Mouse (Mus musculus): ENCODE results near the gene Atp9a. TPM values are rescaled to one million over a fixed set of nuclear protein-coding genes. Genes with fewer than 3 reads are reported as not detected.
A peak's percentile ranks its signal among the peaks of the same experiment; 100 is the strongest.

Gene Atp9a
- polyA plus RNA-seq, 1 experiment: 32.4 TPM

DNA sequence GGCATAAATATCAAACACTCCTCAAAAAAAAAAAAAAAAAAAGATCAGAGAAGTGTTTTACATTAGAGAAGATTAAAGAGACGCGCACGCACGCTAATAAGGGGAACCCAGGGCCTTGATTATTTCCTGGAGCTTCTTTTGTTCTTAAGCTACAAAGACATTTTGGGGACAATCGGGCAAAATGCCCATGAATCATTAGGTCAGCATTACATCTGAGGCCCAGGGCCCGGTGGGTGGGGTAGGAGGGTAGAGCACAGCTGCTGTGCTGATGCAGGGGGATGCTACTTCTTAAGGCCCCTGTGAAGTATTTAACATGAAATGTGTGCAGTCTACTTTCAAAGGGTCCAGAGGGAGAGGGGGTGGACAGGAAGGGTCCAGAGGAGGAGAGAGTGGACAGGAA lies 97.4 kb downstream of the Atp9a start:
- DNase-seq (ENCODE audit: low spot score): no peak

DNA sequence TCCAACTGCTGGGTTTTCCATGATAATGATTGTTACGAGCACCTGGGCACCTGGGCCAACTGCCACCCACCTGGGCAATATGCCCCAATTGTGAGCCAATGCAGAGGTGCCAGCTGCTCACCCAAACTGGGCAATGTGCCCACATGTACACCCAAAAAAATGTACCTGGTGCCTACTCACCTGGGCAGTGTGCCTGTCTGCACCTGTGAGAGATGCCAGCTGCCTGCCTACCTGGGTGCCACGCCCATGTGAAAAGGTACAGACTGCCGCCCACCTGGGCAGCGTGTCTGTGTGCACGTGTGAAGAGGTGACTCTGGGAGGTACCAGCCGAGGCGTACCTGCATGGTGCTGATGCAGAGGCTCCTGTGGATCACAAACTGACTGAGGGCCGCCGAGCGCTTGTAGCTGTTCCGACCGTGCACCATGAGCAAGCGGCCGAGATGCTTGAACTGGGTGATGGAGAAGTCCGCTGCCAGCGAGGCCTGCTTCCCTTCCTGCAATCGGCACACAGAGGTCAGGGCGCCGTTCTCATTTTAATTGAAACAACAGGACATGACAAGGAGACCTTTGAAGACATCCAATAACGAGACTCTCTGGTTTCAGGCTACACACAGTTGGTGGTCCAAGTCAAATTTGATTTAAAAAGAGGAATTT lies 98.6 kb downstream of the Atp9a start:
- DNase-seq (ENCODE audit: low spot score): no peak

DNA sequence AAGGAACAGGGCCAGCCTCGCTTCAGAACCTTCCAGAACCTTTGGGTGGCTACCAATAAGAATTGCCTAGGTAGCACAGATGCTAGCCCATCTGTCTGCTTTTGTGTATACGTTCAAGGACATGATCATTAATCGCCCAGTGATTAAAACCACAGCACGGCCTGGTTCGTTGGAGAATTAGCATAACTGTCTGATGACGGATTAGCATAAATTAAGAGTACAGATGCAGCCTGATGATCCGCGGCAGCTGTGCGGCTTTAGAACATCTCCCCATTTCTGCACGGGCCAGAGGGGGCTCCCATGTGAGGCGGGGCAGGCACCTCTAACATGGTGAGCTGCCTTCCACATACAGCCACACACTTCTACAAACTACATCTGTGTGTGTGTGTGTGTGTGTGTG lies 100.0 kb downstream of the Atp9a start:
- DNase-seq (ENCODE audit: low spot score): no peak

DNA sequence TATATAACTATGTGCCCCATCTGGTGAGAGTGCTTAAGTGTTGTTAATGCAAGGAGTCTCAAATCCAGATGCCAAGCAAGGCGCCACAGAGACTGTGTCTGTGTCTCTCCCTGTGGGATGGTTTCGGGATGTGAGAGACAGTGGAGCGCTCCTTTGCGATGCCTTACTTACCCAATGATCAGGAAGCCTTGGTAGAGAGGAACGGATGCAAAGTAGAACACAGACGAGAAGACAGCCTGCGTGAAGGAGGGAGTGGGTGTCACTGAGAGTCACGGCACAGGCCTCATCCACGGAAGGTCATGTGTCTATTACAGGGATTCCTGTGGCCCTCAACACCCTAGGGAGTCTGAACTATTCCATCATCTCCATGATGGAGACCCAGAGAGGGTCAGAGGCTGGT lies 101.7 kb downstream of the Atp9a start:
- DNase-seq (ENCODE audit: low spot score): no peak

- DNase-seq (ENCODE audit: low spot score): no peak
Measured at GRCm38 (mm10) chr2:168634881-168635280, 107.3 kb downstream of the Atp9a start.

- DNase-seq (ENCODE audit: low spot score): no peak
Measured at GRCm38 (mm10) chr2:168633301-168633816, 108.8 kb downstream of the Atp9a start.

GRCm38 (mm10) chr2:168632543-168632942 lies 109.7 kb downstream of the Atp9a start:
- no peak for DNase-seq (ENCODE audit: low spot score)

GRCm38 (mm10) chr2:168628787-168629186 lies 113.4 kb downstream of the Atp9a start:
- peak; percentile 74 for DNase-seq (ENCODE audit: low spot score)

DNA sequence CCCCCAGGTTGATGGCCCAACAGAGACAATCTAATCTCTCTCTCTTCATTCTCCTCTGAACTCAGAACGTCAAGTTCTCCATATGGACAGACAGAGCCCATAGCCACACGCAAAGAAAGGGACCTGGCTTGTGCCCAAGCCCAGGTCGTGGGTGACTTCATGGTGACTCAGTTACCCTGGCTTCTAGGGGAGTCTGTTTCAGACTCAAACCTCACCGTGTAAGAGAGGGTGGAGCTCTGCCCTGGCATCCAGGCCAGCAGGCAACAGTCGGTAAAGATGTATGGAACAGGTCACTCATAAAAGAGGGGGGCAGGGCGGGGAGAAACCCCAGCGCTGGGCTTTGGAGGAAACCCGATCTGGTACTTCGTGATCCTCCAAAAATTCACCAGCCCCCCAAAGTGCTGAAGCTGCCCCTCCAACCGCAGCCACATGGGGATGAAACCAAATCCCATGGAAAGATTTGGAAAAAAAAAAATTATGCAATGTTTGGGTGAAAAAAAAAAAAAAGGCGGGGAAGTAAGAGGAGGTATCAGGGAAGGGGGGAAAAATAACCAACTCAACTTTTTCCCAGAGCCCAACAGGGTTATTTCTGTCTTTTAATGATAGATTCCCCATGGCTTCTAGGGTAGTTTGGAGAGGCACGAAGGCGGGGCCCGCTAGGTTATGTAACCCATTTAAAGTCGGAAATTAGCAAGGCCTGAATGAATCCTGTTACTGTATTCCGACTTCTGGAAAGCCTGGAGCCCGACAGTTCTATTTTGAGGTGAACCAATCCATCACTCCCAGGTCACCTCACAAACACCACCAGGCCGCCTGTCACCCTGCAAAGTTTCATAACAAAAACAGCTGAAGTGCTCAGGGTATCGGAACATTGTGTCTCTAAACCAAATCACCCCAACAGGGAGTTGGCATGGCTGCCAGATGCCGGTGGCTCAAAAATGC lies 114.1 kb downstream of the Atp9a start:
- no peak for DNase-seq (ENCODE audit: low spot score)

GRCm38 (mm10) chr2:168626385-168626784 lies 115.8 kb downstream of the Atp9a start:
- DNase-seq (ENCODE audit: low spot score): no peak

GRCm38 (mm10) chr2:168625091-168625490 lies 117.1 kb downstream of the Atp9a start:
- no peak for DNase-seq (ENCODE audit: low spot score)

DNA sequence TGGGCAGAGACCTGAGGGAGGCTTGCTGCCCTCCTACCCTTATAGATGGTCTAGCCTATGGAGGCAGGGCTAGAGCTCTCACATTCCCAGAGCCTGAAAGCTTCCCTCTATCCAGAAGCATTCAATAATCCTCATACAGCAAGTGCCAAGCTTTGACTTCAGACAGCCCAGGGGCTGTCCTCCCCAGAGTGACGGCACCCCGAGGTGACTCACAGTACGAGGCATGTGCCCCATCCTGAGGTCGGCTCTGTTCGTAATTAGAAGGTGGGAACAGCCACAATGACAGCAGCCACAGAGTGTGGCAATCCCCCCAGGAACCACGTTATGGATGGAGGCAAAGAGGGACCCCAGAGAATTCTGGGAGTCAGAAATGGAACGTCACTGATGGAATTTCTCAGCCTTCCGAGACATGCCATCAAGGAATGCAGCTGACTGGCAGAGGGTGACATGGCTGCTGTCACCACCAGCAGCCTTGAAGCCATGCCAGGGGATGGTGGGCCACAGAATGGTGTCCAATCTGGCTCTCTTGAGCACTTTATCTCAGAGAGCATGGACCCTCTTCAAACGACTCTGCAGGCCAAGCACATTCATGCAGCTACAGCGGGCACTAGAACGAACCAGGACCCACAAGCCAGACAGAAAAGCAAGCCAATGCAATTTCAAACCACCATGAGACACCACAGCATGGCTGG lies 121.0 kb downstream of the Atp9a start:
- DNase-seq (ENCODE audit: low spot score): no peak

DNA sequence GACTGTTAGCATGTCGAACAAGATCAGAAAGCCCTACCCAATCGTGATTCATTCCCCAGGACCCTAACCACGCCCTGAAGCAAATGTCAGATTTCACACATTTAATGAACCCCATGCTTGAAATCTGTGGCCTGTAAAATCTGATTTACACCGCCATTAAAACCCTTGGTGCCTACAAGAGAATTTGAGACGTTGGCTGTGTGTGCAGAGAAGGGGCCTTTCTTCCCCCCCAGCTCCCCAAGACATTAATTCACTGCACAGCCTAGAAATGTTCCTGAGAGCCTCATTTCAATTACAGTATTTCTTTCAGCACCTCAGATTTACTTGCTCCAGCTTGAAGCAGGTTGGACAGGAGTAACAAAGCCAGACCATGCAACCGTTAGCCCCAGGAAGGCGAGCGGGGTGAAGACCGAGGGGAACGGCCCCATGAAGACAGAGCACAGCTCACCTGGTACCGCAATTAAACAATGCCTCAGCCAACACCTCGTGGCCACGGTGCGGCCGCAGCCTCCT lies 123.9 kb downstream of the Atp9a start:
- DNase-seq (ENCODE audit: low spot score): no peak

DNA sequence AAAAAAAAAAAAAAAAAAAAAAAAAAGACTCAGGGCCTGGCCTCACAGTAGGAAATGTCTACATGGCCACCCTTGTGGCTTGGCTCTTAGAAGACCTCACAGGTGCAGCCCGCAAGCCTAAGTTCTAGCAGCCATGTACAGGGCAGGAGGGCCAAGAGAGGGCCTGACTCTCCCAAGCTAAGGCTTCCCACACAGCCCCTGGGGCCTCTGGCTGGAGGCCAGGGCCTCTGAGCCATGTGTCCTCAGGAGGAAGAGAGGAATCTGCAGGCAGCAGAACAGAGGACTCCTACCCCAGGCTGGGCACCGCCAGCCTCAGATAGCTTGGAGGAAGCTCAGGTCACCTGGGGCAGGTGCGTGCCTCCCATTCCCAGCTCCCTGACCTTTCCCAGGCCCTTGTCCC lies 127.0 kb downstream of the Atp9a start:
- no peak for DNase-seq (ENCODE audit: low spot score)

DNA sequence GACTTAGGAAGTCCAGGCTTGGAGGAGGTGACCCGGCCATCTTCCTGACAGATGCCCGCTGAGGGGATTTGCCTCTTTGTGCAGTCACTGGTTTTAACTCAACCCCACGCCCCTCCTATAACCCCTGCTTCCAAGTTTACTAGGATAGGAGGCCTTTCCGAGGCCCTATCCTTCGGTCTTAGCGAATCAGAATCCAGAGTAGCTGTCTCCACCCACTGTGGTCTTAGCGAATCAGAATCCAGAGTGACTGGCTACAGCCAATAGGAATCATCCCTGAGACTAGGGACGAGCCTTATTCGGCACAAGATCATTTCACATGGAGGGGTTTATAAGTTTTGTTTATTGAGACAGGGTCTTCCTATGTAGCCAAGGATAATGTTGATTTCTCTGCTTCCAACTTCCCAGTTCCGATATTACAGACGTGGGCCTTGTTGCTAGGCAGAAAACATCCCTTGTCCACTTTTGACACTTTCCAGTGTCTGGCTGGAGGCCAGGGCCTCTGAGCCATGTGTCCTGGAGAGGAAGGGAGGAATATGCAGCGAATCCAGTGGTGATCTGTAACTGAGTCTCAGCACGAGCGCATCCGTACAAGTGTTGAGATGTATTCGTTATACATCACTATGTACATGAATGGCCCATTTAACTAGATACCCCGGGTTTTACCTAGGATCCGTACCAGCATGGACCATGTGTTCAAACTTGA lies 127.9 kb downstream of the Atp9a start:
- DNase-seq (ENCODE audit: low spot score): no peak

GRCm38 (mm10) chr2:168613092-168613880 lies 128.9 kb downstream of the Atp9a start:
- no peak for DNase-seq (ENCODE audit: low spot score)

DNA sequence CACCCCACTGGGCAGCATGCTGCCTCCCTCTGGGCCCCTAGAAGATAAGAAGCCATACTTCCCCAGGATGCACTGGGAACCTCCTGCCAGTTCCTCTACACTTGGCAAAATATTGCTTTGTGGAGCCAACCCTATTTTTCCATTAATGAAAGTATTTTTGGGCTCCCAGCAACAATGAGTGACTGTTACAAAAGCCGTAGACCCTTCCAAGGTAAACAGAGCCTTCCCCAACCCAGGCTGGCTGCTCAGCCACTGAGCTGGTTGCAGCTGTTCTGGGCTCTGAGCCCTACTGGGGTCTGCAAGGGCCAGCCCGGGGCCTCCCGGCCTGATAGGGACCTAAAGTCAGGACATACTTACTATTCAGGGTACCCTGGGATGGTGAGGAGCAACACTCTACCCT lies 131.3 kb downstream of the Atp9a start:
- DNase-seq (ENCODE audit: low spot score): no peak

- no peak for DNase-seq (ENCODE audit: low spot score)
Measured at GRCm38 (mm10) chr2:168609653-168610248, 132.5 kb downstream of the Atp9a start.

GRCm38 (mm10) chr2:168608125-168608564 lies 134.1 kb downstream of the Atp9a start:
- DNase-seq (ENCODE audit: low spot score): no peak

- DNase-seq (ENCODE audit: low spot score): no peak
Measured at GRCm38 (mm10) chr2:168604655-168605070, 137.5 kb downstream of the Atp9a start.
